Mouse (Mus musculus): Measurements from ENCODE around the gene Sprn. TPM values are rescaled to one million over a fixed set of nuclear protein-coding genes. Genes with fewer than 3 reads are reported as not detected.

The Sprn gene
- polyA plus RNA-seq, 1 experiment, result 0.04 TPM

DNA sequence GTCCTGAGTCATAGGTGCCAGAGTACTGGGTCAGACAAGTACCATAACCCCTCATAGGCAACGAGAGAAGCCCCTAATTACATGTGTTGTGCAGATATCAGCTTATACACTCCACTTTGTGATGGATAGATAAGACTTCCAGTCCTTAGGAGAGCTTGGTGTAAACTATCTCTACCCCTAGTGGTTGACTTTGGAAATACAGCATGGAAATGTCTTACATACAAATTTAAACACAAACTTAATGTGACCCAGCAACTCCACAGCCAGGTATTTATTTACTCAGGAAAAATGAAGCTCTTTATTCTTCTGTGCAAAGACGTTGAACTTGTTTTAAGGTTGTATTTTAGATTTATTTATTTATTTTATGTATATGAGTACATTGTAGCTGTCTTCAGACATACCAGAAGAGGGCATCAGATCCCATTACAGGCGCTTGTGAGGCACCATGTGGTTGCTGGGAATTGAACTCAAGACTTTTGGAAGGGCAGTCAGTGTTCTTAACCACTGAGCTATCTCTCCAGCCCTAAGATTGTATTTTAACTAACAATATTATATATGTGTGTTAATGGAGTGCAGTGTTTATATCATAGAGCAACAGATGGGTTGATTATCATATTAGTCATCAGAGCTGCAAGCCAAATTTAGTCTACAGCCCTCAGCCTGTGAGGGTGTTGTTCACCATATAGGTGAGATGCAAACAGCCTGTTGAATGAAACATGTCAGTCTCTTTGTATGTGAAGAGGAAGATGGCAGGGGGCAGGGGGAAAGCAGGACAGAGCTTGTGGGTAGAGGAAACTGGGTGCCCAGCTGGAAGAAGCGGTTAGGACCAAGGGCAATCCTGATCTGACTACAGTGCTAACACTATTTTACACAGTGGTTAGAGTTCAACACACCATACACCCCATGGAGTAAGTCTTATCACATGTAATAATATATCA, 34.0 kb upstream of the Sprn start:
- H3K27ac ChIP-seq (ENCODE audit: insufficient read depth, low read length), result no peak overlapping the region
- no peak for DNase-seq (ENCODE audit: low read depth in 1 of 2, low spot score in 2 of 2)

DNA sequence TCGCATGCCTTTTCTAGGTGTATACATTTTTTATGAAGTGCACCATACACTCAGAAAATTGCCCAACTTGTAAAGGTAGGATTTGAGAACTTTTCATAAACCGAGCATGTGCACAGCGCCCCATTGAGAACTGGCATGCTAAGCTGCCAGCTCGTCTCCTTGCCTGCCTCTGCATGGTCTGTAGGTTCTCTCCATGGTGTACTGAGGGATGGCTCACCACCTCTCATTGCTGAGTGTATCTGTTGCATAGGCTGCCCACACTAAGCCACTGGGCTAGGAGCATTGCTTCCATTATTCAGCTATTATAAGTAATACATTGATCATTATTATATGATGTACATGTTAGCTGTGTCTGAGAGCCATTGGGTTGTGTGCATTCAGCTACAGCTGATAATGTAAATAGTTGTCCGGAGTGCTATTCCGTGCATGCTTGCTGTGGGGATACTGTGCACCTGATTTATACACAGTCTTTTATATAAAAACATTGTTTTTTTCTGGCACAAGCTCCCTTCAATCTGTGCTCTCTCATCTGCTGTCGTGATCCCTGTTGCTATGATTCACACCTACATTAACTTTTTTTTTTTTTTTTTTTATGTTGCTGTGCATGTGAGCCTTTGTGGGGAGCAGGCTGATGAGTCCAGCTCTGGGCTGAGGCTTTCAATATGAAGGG, 33.2 kb upstream of the Sprn start:
- no peaks in the 10 kb centered on the region for H3K36me3 ChIP-seq (ENCODE audit: control insufficient read depth, insufficient read depth, low read length)
- H3K27me3 ChIP-seq (ENCODE audit: control insufficient read depth, insufficient read depth, low read length), result no peaks in the 10 kb centered on the region

More for the DNA sequence above, 34.0 kb upstream of the Sprn start:
- TF ChIP-seq POLR2A (IDR thresholded peaks at IDR 0.05; ENCODE audit: low read depth, low read length) (no peak), CTCF (IDR thresholded peaks at IDR 0.05; ENCODE audit: extremely low read depth, insufficient read depth, insufficient read length, insufficient replicate concordance) (no peak)
- no peaks in the 10 kb centered on the region for H3K4me1 ChIP-seq (ENCODE audit: control insufficient read depth, insufficient read depth, insufficient read length)
- 56% methylated on average over 4 of the region's 4 CpGs for WGBS
- no peaks in the 10 kb centered on the region for H3K36me3 ChIP-seq (ENCODE audit: control insufficient read depth, insufficient read depth, low read length)
- no peak overlapping the region for H3K4me3 ChIP-seq (ENCODE audit: extremely low read depth, insufficient read depth, insufficient read length)
- no peaks in the 10 kb centered on the region for H3K27me3 ChIP-seq (ENCODE audit: control insufficient read depth, insufficient read depth, low read length)

DNA sequence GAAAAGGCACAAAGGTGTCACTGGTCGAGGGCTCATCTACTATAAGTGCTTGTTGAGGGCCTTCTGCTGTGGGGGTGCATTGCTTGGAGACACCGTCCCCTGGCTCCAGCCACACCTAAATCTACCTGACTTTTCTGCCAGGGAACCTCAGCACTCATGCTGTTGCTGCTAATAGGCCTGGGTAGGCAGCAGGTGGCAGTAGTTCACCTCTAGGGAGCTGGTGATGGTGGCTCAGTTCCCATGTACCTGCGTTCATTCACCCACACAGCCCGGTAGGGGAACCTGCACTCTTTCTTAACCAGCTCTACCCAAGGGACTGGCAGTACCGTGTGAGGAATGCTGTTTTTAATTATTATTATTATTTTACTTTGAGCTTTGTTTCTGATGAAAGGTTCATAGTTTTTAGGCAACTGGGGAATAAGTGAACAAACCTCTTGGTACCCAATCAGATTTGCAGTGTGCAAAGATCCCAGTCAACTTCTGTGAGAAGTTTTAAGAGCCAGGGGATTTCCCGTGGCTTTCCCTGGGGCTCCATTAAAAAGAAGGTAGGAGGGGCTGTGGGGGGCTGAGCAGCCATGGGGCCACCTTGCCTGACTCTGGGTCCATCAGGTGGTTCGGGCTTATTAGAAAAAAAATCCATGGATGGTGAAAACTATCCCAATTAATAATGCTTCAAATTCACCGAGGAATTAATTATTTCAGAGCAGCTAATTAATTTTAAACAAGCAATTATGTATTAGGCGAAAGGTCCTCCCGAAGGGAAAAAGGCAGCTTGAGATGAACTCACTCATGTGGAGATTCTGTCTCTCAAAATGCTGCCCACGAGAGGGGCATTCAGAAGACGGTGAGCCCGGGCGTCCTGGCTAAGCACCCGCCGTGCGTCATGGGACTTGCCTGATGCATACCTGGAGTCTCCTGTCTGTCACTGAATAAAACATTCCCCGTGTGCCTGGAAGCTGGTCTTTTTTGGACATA, 32.3 kb upstream of the Sprn start:
- H3K27me3 ChIP-seq (ENCODE audit: control insufficient read depth, insufficient read depth, low read length), result no peaks in the 10 kb centered on the region
- WGBS, result 67% methylated on average over 18 of the region's 18 CpGs
- TF ChIP-seq CTCF (IDR thresholded peaks at IDR 0.05; ENCODE audit: extremely low read depth, insufficient read depth, insufficient read length, insufficient replicate concordance), result peak; percentile 37; the same call in 1 of the 2 replicates
- TF ChIP-seq POLR2A (IDR thresholded peaks at IDR 0.05; ENCODE audit: low read depth, low read length), result no peak
- H3K27ac ChIP-seq (ENCODE audit: insufficient read depth, low read length), result no peak overlapping the region
- no peak overlapping the region for H3K4me3 ChIP-seq (ENCODE audit: extremely low read depth, insufficient read depth, insufficient read length)
- DNase-seq (ENCODE audit: low read depth in 1 of 2, low spot score in 2 of 2), result peak; percentile 21 to 30
- H3K4me1 ChIP-seq (ENCODE audit: control insufficient read depth, insufficient read depth, insufficient read length), result no peaks in the 10 kb centered on the region
- no peaks in the 10 kb centered on the region for H3K36me3 ChIP-seq (ENCODE audit: control insufficient read depth, insufficient read depth, low read length)

More for the DNA sequence above, 33.2 kb upstream of the Sprn start:
- Histone ChIP-seq H3K4me3 (ENCODE audit: extremely low read depth, insufficient read depth, insufficient read length) (no peak overlapping the region), H3K27ac (ENCODE audit: insufficient read depth, low read length) (no peak overlapping the region), H3K4me1 (ENCODE audit: control insufficient read depth, insufficient read depth, insufficient read length) (no peaks in the 10 kb centered on the region)
- DNase-seq (ENCODE audit: low read depth in 1 of 2, low spot score in 2 of 2), result no peak
- no peak for TF ChIP-seq POLR2A (IDR thresholded peaks at IDR 0.05; ENCODE audit: low read depth, low read length)
- no peak for TF ChIP-seq CTCF (IDR thresholded peaks at IDR 0.05; ENCODE audit: extremely low read depth, insufficient read depth, insufficient read length, insufficient replicate concordance)
- WGBS, result 80% methylated on average over 7 of the region's 7 CpGs

DNA sequence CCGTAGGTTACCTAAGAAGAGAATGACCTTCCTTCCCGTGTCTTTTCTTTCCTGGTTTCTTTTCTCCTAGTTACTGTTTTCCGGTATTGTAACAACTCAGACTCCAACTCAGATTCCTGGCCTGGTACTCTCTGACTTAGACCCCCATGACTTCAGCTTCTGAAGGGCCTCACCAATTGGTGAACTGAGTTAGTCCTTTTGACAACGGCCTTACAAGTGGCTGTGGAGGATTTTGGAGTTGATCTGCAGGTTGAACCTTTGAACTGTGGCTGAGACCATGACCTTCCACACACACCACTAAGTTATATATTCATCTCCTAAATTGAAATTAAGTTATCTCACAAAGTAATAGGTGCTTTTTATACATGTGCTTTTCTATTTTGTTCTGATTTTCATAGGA, 29.5 kb upstream of the Sprn start:
- no peaks in the 10 kb centered on the region for H3K36me3 ChIP-seq (ENCODE audit: control insufficient read depth, insufficient read depth, low read length)
- DNase-seq (ENCODE audit: low read depth in 1 of 2, low spot score in 2 of 2), result no peak
- no peaks in the 10 kb centered on the region for H3K27me3 ChIP-seq (ENCODE audit: control insufficient read depth, insufficient read depth, low read length)
- no peak overlapping the region for H3K4me3 ChIP-seq (ENCODE audit: extremely low read depth, insufficient read depth, insufficient read length)
- TF ChIP-seq POLR2A (IDR thresholded peaks at IDR 0.05; ENCODE audit: low read depth, low read length) (no peak), CTCF (IDR thresholded peaks at IDR 0.05; ENCODE audit: extremely low read depth, insufficient read depth, insufficient read length, insufficient replicate concordance) (no peak)
- H3K4me1 ChIP-seq (ENCODE audit: control insufficient read depth, insufficient read depth, insufficient read length), result no peaks in the 10 kb centered on the region
- H3K27ac ChIP-seq (ENCODE audit: insufficient read depth, low read length), result no peak overlapping the region
- 86% methylated on average over 4 of the region's 4 CpGs for WGBS

DNA sequence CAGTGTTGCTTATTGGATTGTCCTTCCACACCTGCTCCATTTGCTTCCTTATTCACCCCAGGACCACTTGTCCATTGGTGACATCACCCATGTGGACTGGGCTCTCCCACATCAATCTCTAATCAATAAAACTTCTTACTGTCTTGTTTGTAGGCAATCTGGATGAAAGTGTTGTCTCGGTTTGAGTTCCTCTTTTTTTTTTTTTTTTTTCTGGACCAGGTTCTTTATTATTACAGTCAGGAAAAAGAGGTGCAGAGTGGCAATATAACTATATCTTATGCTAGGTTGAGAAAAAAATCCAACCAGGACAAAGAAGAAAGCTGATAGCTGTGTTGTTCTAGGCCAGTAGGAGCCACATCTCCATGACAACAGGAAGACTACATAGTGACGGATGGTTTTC, 26.0 kb upstream of the Sprn start:
- Histone ChIP-seq H3K4me3 (ENCODE audit: extremely low read depth, insufficient read depth, insufficient read length) (no peak overlapping the region), H3K27ac (ENCODE audit: insufficient read depth, low read length) (no peak overlapping the region), H3K27me3 (ENCODE audit: control insufficient read depth, insufficient read depth, low read length) (no peaks in the 10 kb centered on the region), H3K36me3 (ENCODE audit: control insufficient read depth, insufficient read depth, low read length) (no peaks in the 10 kb centered on the region), H3K4me1 (ENCODE audit: control insufficient read depth, insufficient read depth, insufficient read length) (no peaks in the 10 kb centered on the region)
- TF ChIP-seq CTCF (IDR thresholded peaks at IDR 0.05; ENCODE audit: extremely low read depth, insufficient read depth, insufficient read length, insufficient replicate concordance), result no peak
- TF ChIP-seq POLR2A (IDR thresholded peaks at IDR 0.05; ENCODE audit: low read depth, low read length), result no peak
- DNase-seq (ENCODE audit: low read depth in 1 of 2, low spot score in 2 of 2), result no peak
- 56% methylated on average over 2 of the region's 2 CpGs for WGBS

DNA sequence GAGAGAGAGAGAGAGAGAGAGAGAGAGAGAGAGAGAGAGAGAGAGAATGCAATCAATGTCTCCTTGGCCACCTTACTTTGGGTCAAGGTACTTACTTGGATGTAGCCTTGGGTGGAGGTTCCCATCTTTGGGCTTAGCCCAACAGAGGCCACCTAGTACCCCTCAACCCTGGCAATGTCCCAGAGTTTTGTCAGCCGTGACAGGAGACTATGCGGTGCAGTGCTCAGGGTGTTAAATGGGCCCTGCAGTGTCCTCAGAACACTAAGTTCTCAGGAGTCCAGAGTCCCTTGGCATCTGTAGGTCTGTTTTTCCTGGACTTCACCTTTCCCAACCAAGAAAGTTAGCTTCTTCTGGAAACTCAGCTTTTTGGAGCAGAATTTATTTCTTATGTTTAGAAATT, 24.5 kb upstream of the Sprn start:
- no peaks in the 10 kb centered on the region for H3K36me3 ChIP-seq (ENCODE audit: control insufficient read depth, insufficient read depth, low read length)
- H3K27me3 ChIP-seq (ENCODE audit: control insufficient read depth, insufficient read depth, low read length), result no peaks in the 10 kb centered on the region
- no peak overlapping the region for H3K27ac ChIP-seq (ENCODE audit: insufficient read depth, low read length)
- no peak overlapping the region for H3K4me3 ChIP-seq (ENCODE audit: extremely low read depth, insufficient read depth, insufficient read length)
- WGBS, result 91% methylated on average over 2 of the region's 2 CpGs
- TF ChIP-seq CTCF (IDR thresholded peaks at IDR 0.05; ENCODE audit: extremely low read depth, insufficient read depth, insufficient read length, insufficient replicate concordance) (no peak), POLR2A (IDR thresholded peaks at IDR 0.05; ENCODE audit: low read depth, low read length) (no peak)
- H3K4me1 ChIP-seq (ENCODE audit: control insufficient read depth, insufficient read depth, insufficient read length), result no peaks in the 10 kb centered on the region
- DNase-seq (ENCODE audit: low read depth in 1 of 2, low spot score in 2 of 2), result no peak

Measured in spleen, adult 2 months (tissue).